Mouse (Mus musculus) kidney, embryonic 15.5 days (tissue): Measurements from ENCODE around the gene Mrpl42. TPM values are rescaled to one million over a fixed set of nuclear protein-coding genes. Genes with fewer than 3 reads are reported as not detected.

ENCODE experiments used
- ATAC-seq: fragments of 200-750 bp; cut with Nextera tagmentation; replicated peaks from 2 replicates; pipeline ENCODE4 v1.8.0; 2017; ENCODE audit warnings: moderate TSS enrichment; ENCODE audit not compliant: low FRiP score
- H3K27ac ChIP-seq: fragments of 300-500 bp; sonication (generic); 2 replicates; pipeline ENCODE4 v1.5.1; 2015; ENCODE audit warnings: mild to moderate bottlenecking, inconsistent platforms
- H3K27me3 ChIP-seq: fragments of 300-500 bp; sonication (generic); 2 replicates; pipeline ENCODE4 v1.6.1; 2015; ENCODE audit warnings: inconsistent platforms
- H3K36me3 ChIP-seq: fragments of 300-500 bp; sonication (generic); 2 replicates; pipeline ENCODE4 v1.6.1; 2015; ENCODE audit warnings: inconsistent platforms
- H3K4me1 ChIP-seq: fragments of 300-500 bp; sonication (generic); 2 replicates; pipeline ENCODE4 v1.6.1; 2015; ENCODE audit warnings: inconsistent platforms
- H3K4me2 ChIP-seq: fragments of 300-500 bp; sonication (generic); 2 replicates; pipeline ENCODE4 v1.6.1; 2015; ENCODE audit warnings: moderate library complexity, mild to moderate bottlenecking, inconsistent platforms
- H3K4me3 ChIP-seq: fragments of 300-500 bp; sonication (generic); replicated peaks from 2 replicates; pipeline ENCODE4 v1.5.1; 2015; ENCODE audit warnings: mild to moderate bottlenecking, inconsistent platforms
- H3K9ac ChIP-seq: fragments of 300-500 bp; sonication (generic); 2 replicates; pipeline ENCODE4 v1.6.1; 2015; ENCODE audit warnings: mild to moderate bottlenecking, inconsistent platforms
- H3K9me3 ChIP-seq: fragments of 300-500 bp; sonication (generic); replicated peaks from 2 replicates; pipeline ENCODE4 v1.6.1; 2016; ENCODE audit warnings: inconsistent platforms
- WGBS: fragments of 180-500 bp; shearing (Covaris S2); methylation state at CpG from one replicate; pipeline ENCODE4 v1.1.7; 2015; ENCODE audit warnings: mixed read lengths; 5-methylcytosine and 5-hydroxymethylcytosine counted together
- polyA plus RNA-seq: library from polyadenylated mRNA; unstranded; fragments of >200 nt; fragmentation: Nextera tagmentation; extraction: Ambion mirVana; gene quantifications from 2 replicates; pipeline ENCODE4 v1.2.1, GENCODE M21; 2015

Mrpl42 gene
- polyA plus RNA-seq, 1 experiment from 2014 or later = 337 TPM

GRCm38 (mm10) chr10:95471889-95472547 is 29.7 kb downstream of the Mrpl42 start:
- no peaks in the 10 kb centered on the region for H3K27me3 ChIP-seq
- H3K9me3 ChIP-seq = no peaks in the 10 kb centered on the region
- H3K36me3 ChIP-seq = no peaks in the 10 kb centered on the region
- no peak overlapping the region for H3K27ac ChIP-seq
- whole genome bisulfite sequencing = 89% methylated on average over 11 of the region's 11 CpGs
- no peak overlapping the region for H3K4me3 ChIP-seq
- H3K4me2 ChIP-seq = no peak overlapping the region
- H3K9ac ChIP-seq = no peak overlapping the region
- no peaks in the 10 kb centered on the region for H3K4me1 ChIP-seq
- ATAC-seq = no peak

GRCm38 (mm10) chr10:95471186-95471585 is 30.6 kb downstream of the Mrpl42 start:
- Histone ChIP-seq H3K9me3 (no peaks in the 10 kb centered on the region), H3K27me3 (no peaks in the 10 kb centered on the region), H3K4me2 (no peak overlapping the region), H3K36me3 (no peaks in the 10 kb centered on the region), H3K4me1 (no peaks in the 10 kb centered on the region), H3K4me3 (no peak overlapping the region), H3K9ac (no peak overlapping the region), H3K27ac (no peak overlapping the region)
- no peak for ATAC-seq
- 81% methylated on average over 3 of the region's 3 CpGs for WGBS

- Histone ChIP-seq H3K36me3 (no peaks in the 10 kb centered on the region), H3K9me3 (no peaks in the 10 kb centered on the region), H3K4me3 (no peak overlapping the region), H3K27me3 (no peaks in the 10 kb centered on the region), H3K9ac (no peak overlapping the region), H3K27ac (no peak overlapping the region), H3K4me2 (no peak overlapping the region), H3K4me1 (0 out of 2 replicates have a peak, but pooled peaks cover 2% of the 10 kb centered on the region)
- 59% methylated on average over 4 of the region's 4 CpGs for WGBS
- ATAC-seq = no peak
These were observed 32.8 kb downstream of the Mrpl42 start for GRCm38 (mm10) chr10:95468894-95469293.

- Histone ChIP-seq H3K9ac (no peak overlapping the region), H3K36me3 (no peaks in the 10 kb centered on the region), H3K27me3 (no peaks in the 10 kb centered on the region), H3K4me2 (no peak overlapping the region), H3K4me3 (no peak overlapping the region), H3K4me1 (0 out of 2 replicates have a peak, but pooled peaks cover 2% of the 10 kb centered on the region), H3K27ac (no peak overlapping the region), H3K9me3 (no peaks in the 10 kb centered on the region)
- 26% methylated on average over 4 of the region's 4 CpGs for WGBS
- no peak for ATAC-seq
These were observed 36.2 kb downstream of the Mrpl42 start for GRCm38 (mm10) chr10:95465485-95465896.

DNA sequence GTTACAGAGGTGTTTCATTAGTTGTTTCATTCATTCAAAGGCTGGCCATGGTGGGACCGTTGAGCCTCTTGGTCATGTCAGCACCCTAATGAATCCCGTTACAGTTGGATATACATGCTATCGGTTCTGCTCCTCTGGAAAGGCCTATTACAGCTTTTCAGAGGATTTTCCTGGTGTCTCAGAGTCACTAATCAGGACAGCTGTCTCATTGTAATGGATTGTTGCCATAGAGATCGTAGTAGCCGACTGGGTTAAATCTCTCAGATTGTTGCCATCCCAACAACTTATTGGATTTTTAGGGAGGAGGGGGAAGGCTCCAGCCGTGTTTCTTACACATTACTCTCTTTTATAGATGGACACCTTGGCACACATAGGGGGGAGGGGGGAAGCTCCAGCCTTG is 37.2 kb downstream of the Mrpl42 start:
- no peak overlapping the region for H3K4me2 ChIP-seq
- H3K4me1 ChIP-seq = 0 out of 2 replicates have a peak, but pooled peaks cover 2% of the 10 kb centered on the region
- WGBS = 79% methylated on average over 6 of the region's 6 CpGs
- no peaks in the 10 kb centered on the region for H3K9me3 ChIP-seq
- H3K4me3 ChIP-seq = no peak overlapping the region
- no peak overlapping the region for H3K27ac ChIP-seq
- H3K9ac ChIP-seq = no peak overlapping the region
- no peak for ATAC-seq
- no peaks in the 10 kb centered on the region for H3K36me3 ChIP-seq
- no peaks in the 10 kb centered on the region for H3K27me3 ChIP-seq

DNA sequence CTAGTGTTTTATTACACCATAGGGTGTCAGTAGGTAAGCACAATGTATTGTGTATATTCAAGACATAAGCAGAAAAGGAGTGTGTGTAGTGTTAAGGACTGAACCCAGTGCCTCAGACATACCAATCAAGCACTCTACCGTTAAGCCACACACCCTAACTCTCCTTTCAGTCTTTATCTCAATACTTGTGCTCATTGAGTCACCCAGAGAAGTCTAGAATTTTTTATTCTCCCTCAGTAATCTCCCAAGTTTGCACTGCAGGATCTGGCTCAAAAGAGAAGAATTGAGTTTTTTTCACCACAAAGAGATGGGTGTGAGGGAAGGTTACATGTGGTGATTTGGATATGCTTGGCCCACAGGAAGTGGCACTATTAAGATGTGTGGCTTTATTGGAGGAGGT is 39.5 kb downstream of the Mrpl42 start:
- H3K4me2 ChIP-seq = no peak overlapping the region

GRCm38 (mm10) chr10:95461053-95461553 is 40.6 kb downstream of the Mrpl42 start:
- 0 out of 2 replicates have a peak, but pooled peaks cover 2% of the 10 kb centered on the region for H3K4me1 ChIP-seq
- WGBS = 74% methylated on average over 4 of the region's 4 CpGs
- ATAC-seq = no peak
- H3K9me3 ChIP-seq = no peaks in the 10 kb centered on the region
- no peak overlapping the region for H3K4me2 ChIP-seq
- no peaks in the 10 kb centered on the region for H3K27me3 ChIP-seq
- no peak overlapping the region for H3K27ac ChIP-seq
- H3K4me3 ChIP-seq = no peak overlapping the region
- H3K36me3 ChIP-seq = no peaks in the 10 kb centered on the region
- no peak overlapping the region for H3K9ac ChIP-seq

More for the DNA sequence above, 39.5 kb downstream of the Mrpl42 start:
- no peaks in the 10 kb centered on the region for H3K27me3 ChIP-seq
- no peak overlapping the region for H3K9ac ChIP-seq
- H3K27ac ChIP-seq = no peak overlapping the region
- no peak for ATAC-seq
- WGBS = 63% methylated on average over 1 of the region's 1 CpGs
- H3K36me3 ChIP-seq = no peaks in the 10 kb centered on the region
- no peaks in the 10 kb centered on the region for H3K9me3 ChIP-seq
- H3K4me3 ChIP-seq = no peak overlapping the region
- H3K4me1 ChIP-seq = 0 out of 2 replicates have a peak, but pooled peaks cover 2% of the 10 kb centered on the region

- Histone ChIP-seq H3K4me3 (no peak overlapping the region), H3K36me3 (no peaks in the 10 kb centered on the region), H3K9ac (no peak overlapping the region), H3K27me3 (no peaks in the 10 kb centered on the region), H3K4me1 (no peaks in the 10 kb centered on the region), H3K27ac (no peak overlapping the region), H3K9me3 (no peaks in the 10 kb centered on the region), H3K4me2 (no peak overlapping the region)
- ATAC-seq = no peak
- WGBS = 80% methylated on average over 9 of the region's 9 CpGs
These were observed 43.5 kb downstream of the Mrpl42 start for GRCm38 (mm10) chr10:95458050-95458806.

DNA sequence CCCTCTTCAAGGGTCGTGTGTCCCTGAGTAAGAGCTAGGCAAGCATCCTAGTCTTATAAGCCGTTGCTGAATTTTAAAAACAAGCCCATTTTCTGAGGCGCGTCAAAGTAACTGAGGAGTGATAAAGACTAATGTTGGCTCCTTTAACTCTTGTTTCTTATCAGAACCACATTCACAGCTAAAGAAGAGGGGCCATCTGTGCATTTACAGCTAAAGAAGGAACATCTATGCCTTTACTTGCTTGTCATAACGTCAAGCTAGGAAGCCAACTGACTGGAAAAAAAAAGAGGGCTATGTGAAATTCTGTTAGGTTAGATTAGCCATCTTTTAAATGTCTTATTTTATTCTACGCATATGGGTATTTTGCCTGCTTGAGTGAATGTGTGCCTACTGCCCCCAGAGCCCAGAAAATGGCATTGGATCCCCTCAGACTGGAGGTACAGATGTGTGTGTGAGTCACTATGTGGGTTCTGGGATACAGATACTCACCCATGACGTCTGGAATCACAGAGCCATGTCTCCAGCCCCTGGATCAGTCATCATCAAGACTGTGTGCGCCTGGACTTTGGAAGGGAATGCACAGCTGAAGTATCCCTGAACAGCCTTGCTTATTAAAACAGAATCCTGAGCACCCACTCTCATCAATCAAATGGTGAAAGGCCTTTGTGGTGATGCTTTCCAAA is 44.2 kb downstream of the Mrpl42 start:
- no peaks in the 10 kb centered on the region for H3K27me3 ChIP-seq
- H3K4me2 ChIP-seq = no peak overlapping the region
- H3K4me1 ChIP-seq = no peaks in the 10 kb centered on the region
- ATAC-seq = no peak
- H3K4me3 ChIP-seq = no peak overlapping the region
- H3K9ac ChIP-seq = no peak overlapping the region
- no peaks in the 10 kb centered on the region for H3K9me3 ChIP-seq
- no peaks in the 10 kb centered on the region for H3K36me3 ChIP-seq
- WGBS = 84% methylated on average over 8 of the region's 8 CpGs
- H3K27ac ChIP-seq = no peak overlapping the region

DNA sequence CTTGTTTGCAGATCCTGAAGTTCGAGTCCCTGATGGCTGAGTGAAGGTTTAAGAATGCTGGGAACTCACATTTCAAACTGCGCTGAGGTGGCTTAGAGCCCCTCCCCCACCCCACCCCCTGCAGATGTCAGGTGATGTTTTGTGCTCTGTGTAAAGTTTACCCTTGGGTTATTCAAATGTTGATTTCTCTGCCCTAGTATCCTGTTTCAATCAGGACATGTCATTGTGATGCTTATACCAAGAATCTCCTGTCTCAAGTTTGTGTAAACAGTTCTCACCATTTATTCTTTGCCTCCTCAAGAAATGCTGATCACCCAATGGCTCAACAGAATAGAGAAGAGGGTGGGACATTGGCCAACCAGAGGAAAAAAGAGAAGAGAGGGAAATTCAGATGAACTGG is 45.6 kb downstream of the Mrpl42 start:
- H3K4me2 ChIP-seq = no peak overlapping the region
- H3K9ac ChIP-seq = no peak overlapping the region
- 65% methylated on average over 2 of the region's 2 CpGs for WGBS
- no peaks in the 10 kb centered on the region for H3K4me1 ChIP-seq
- H3K27ac ChIP-seq = no peak overlapping the region
- no peaks in the 10 kb centered on the region for H3K36me3 ChIP-seq
- H3K27me3 ChIP-seq = no peaks in the 10 kb centered on the region
- H3K9me3 ChIP-seq = no peaks in the 10 kb centered on the region
- no peak for ATAC-seq
- H3K4me3 ChIP-seq = no peak overlapping the region

DNA sequence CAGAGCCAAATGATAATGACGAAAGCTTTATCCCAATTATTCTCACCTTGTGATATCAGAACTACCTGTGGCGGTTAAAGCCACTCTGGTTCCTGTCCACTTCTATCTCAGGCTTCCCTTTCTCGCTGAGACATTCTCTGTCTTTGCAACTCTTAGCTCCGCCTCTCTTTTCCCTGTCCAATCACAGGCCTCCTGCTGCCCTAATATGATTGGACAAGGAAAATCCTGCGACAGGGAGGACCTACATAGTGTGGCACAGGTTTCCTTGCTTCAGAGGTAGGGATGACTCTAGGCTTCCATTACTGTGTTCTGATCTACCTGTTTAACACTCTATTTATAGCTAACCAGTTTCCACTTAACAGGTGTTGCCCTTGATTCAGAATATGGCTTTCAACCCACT is 48.5 kb downstream of the Mrpl42 start:
- Histone ChIP-seq H3K4me2 (no peak overlapping the region), H3K36me3 (no peaks in the 10 kb centered on the region), H3K27ac (no peak overlapping the region), H3K27me3 (no peaks in the 10 kb centered on the region), H3K9me3 (no peaks in the 10 kb centered on the region), H3K4me1 (no peaks in the 10 kb centered on the region), H3K4me3 (no peak overlapping the region), H3K9ac (no peak overlapping the region)
- WGBS = 88% methylated on average over 5 of the region's 5 CpGs
- ATAC-seq = no peak

GRCm38 (mm10) chr10:95449033-95449432 is 52.7 kb downstream of the Mrpl42 start:
- no peak for ATAC-seq
- H3K4me2 ChIP-seq = no peak overlapping the region

More at GRCm38 (mm10) chr10:95449033-95449432, 52.7 kb downstream of the Mrpl42 start:
- 84% methylated on average over 6 of the region's 6 CpGs for WGBS
- Histone ChIP-seq H3K27me3 (no peaks in the 10 kb centered on the region), H3K27ac (no peak overlapping the region), H3K9me3 (no peaks in the 10 kb centered on the region), H3K36me3 (no peaks in the 10 kb centered on the region), H3K4me3 (no peak overlapping the region), H3K9ac (no peak overlapping the region), H3K4me1 (no peaks in the 10 kb centered on the region)
